Mouse (Mus musculus): ENCODE data around the gene Ptprd. TPM values are rescaled to one million over a fixed set of nuclear protein-coding genes. Genes with fewer than 3 reads are reported as not detected.
A peak's percentile ranks its signal among the peaks of the same experiment; 100 is the strongest.

Gene Ptprd
- polyA plus RNA-seq, 1 experiment from 2014 or later = 96.7 TPM

DNA sequence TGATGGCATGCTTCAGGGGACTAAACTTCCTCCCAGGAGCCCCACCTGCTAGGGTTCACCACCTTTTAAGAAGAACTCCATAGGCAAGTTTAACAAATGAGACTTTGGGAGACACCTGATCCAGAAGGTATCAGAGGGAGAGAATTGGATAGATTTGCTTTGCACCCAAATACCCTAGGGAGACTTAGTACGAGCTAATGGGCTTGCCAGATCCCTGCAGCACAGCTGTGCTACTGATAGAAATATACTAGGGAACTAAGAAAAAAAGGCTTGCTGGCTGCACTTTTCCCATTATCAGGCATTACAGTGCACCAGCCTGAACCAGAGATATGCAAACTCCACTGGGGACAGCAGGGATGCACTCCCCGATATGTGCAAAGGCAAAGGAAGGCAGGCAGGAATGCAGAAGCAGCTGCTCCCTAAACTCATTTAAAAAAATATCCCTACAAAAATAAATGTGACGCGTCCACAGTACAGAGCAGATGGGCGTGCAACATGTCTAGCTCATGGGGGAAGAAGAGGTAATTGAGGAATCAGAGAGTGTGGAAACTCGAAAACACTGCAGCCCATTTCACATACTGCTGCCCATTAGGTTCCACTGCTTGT lies 1831.3 kb downstream of the Ptprd start:
- ATAC-seq (ENCODE audit: low FRiP score) = peak; percentile 79
- H3K27me3 ChIP-seq = no peaks in the 10 kb centered on the region
- no peak overlapping the region for H3K4me3 ChIP-seq
- peak overlapping the region; percentile 60 for H3K27ac ChIP-seq
- H3K36me3 ChIP-seq = no peaks in the 10 kb centered on the region
- H3K4me1 ChIP-seq (replicated peaks) = peaks cover 13% of the 10 kb centered on the region
- 52% methylated on average over 6 of the region's 6 CpGs for WGBS
- H3K9ac ChIP-seq = no peak overlapping the region
- H3K9me3 ChIP-seq = no peaks in the 10 kb centered on the region
- no peak overlapping the region for H3K4me2 ChIP-seq

DNA sequence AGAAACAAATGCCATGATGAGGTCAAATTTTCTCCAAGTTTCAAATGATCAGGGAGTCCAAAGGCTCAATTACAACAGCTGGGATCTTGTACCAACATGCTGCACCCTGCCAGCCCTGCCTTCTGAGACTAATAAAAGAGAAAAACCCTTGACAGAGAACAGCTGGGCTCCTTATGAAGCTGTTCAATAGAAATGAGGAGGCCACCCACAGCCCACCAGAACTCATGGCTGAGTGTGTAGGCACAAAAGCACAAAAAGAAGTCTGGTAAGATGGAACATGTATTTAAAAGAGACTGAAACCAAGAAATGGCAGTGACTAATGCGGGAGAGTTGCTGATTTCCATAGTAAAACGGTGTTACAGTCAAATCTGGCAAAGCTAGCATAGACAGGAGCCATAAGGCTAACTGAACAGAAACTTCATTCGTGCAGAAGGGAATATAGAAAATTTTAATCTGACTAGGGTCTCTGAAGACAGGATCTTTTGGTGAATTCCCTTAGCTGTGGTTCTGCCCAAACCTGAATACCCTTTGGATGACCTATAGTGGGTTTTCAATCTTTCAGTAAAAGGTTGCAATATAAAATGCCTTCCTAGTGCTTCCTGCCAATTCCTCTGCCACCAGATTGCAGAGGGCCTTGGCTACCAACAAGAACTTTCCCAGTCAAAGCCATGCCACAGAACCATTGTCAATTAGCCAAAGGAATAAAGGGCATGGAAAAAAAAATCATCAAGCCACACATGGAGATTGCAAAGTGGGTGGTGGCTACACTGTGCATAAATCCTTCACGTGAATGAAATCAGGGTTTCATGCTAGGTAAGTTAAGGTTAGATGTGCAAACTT lies 1841.5 kb downstream of the Ptprd start:
- Histone ChIP-seq H3K4me2 (no peak overlapping the region), H3K4me3 (no peak overlapping the region), H3K27me3 (no peaks in the 10 kb centered on the region), H3K27ac (no peak overlapping the region; the same call in 1 of the 2 replicates), H3K4me1 (replicated peaks) (peaks cover 39% of the 10 kb centered on the region), H3K9ac (no peak overlapping the region), H3K9me3 (no peaks in the 10 kb centered on the region), H3K36me3 (no peaks in the 10 kb centered on the region)
- ATAC-seq (ENCODE audit: low FRiP score) = no peak
- 38% methylated on average over 4 of the region's 4 CpGs for WGBS

DNA sequence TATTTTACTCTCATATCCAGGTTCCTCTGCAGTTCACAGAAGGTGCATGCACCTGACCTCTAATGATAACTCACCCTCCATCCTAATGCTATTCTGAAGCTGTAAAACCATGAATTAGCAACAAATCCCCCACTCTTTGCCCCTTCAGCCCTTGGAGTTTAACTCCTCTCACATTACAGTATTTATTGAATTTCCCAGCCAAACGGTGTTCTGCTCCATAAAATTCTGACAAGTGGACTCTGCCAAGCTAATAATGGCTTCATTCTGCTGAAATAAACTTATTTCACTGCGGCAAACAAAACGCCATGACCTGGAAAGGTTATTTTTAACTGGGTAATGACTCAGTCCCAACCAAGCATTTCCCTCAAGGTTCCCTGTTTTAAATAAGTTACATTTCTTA lies 1842.7 kb downstream of the Ptprd start:
- WGBS = 58% methylated on average over 3 of the region's 3 CpGs
- no peaks in the 10 kb centered on the region for H3K27me3 ChIP-seq
- H3K27ac ChIP-seq = no peak overlapping the region
- H3K4me3 ChIP-seq = no peak overlapping the region
- H3K9ac ChIP-seq = no peak overlapping the region
- no peaks in the 10 kb centered on the region for H3K36me3 ChIP-seq
- H3K4me2 ChIP-seq = no peak overlapping the region
- peaks cover 39% of the 10 kb centered on the region for H3K4me1 ChIP-seq (replicated peaks)
- no peaks in the 10 kb centered on the region for H3K9me3 ChIP-seq
- no peak for ATAC-seq (ENCODE audit: low FRiP score)

- Histone ChIP-seq H3K4me2 (no peak overlapping the region), H3K9me3 (no peaks in the 10 kb centered on the region), H3K4me3 (no peak overlapping the region), H3K27me3 (no peaks in the 10 kb centered on the region), H3K9ac (no peak overlapping the region), H3K36me3 (no peaks in the 10 kb centered on the region), H3K27ac (no peak overlapping the region), H3K4me1 (replicated peaks) (peaks cover 44% of the 10 kb centered on the region)
- ATAC-seq (ENCODE audit: low FRiP score) = no peak
- 94% methylated on average over 2 of the region's 2 CpGs for WGBS
These were observed 1843.5 kb downstream of the Ptprd start for GRCm38 (mm10) chr4:76368291-76368690.

DNA sequence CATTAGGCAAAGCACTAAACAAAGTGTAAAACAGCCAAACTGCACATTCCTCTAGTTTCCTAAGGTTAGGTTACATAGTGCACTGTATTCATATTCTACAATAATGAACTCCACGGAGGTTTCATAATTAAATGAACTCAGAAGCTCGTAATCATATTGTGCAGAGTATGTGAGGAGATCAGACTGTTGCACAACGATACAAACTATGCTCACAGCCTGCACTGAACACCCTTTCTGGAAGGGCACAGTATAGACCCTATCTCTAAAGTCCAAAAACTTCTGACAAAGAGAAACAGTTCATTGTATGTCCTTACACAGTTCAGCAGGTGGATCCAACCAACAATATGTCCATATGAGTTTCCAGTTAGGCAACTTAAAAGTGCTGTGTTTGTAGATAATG lies 1844.5 kb downstream of the Ptprd start:
- ATAC-seq (ENCODE audit: low FRiP score) = no peak
- Histone ChIP-seq H3K4me2 (no peak overlapping the region), H3K9me3 (no peaks in the 10 kb centered on the region), H3K4me1 (replicated peaks) (peaks cover 46% of the 10 kb centered on the region), H3K4me3 (no peak overlapping the region), H3K36me3 (no peaks in the 10 kb centered on the region), H3K27ac (no peak overlapping the region), H3K27me3 (no peaks in the 10 kb centered on the region), H3K9ac (no peak overlapping the region)
- WGBS = 83% methylated on average over 3 of the region's 3 CpGs

DNA sequence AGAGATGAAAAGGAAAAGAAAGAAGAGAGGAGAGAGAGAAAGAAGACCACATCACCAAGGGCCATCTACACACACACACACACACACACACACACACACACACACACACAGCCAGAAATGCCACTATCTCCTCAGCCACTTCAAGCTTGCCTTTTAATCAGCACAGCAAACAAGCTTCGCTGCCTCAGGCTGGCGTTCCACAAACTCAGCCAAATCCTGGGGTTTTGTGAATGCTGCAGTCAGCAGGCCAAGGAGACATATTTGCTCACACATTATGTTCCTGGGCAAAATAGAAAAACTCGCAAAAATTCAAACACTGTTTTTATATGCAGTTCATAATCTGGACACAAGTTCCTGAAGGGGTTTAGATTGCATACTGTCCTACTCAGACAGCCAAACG lies 1845.9 kb downstream of the Ptprd start:
- no peak overlapping the region for H3K27ac ChIP-seq
- peaks cover 46% of the 10 kb centered on the region for H3K4me1 ChIP-seq (replicated peaks)
- no peak overlapping the region for H3K4me3 ChIP-seq
- no peaks in the 10 kb centered on the region for H3K36me3 ChIP-seq
- no peaks in the 10 kb centered on the region for H3K9me3 ChIP-seq
- ATAC-seq (ENCODE audit: low FRiP score) = no peak
- WGBS = 75% methylated on average over 4 of the region's 4 CpGs
- no peak overlapping the region for H3K9ac ChIP-seq
- H3K27me3 ChIP-seq = no peaks in the 10 kb centered on the region
- no peak overlapping the region for H3K4me2 ChIP-seq

GRCm38 (mm10) chr4:76361546-76361945 lies 1850.2 kb downstream of the Ptprd start:
- Histone ChIP-seq H3K9ac (no peak overlapping the region), H3K4me3 (no peak overlapping the region), H3K4me2 (no peak overlapping the region), H3K27me3 (no peaks in the 10 kb centered on the region), H3K36me3 (no peaks in the 10 kb centered on the region), H3K9me3 (no peaks in the 10 kb centered on the region), H3K27ac (no peak overlapping the region), H3K4me1 (replicated peaks) (peaks cover 18% of the 10 kb centered on the region)
- WGBS = 87% methylated on average over 1 of the region's 1 CpGs
- ATAC-seq (ENCODE audit: low FRiP score) = no peak

- Histone ChIP-seq H3K36me3 (no peaks in the 10 kb centered on the region), H3K27ac (no peak overlapping the region), H3K27me3 (no peaks in the 10 kb centered on the region), H3K4me3 (no peak overlapping the region), H3K9ac (no peak overlapping the region), H3K9me3 (no peaks in the 10 kb centered on the region), H3K4me2 (no peak overlapping the region), H3K4me1 (replicated peaks) (peaks cover 20% of the 10 kb centered on the region)
- WGBS = 89% methylated on average over 2 of the region's 2 CpGs
- no peak for ATAC-seq (ENCODE audit: low FRiP score)
These were observed 1857.6 kb downstream of the Ptprd start for GRCm38 (mm10) chr4:76354167-76354566.

GRCm38 (mm10) chr4:76352468-76352867 lies 1859.3 kb downstream of the Ptprd start:
- H3K4me2 ChIP-seq = no peak overlapping the region
- 77% methylated on average over 1 of the region's 1 CpGs for WGBS
- no peaks in the 10 kb centered on the region for H3K27me3 ChIP-seq
- no peaks in the 10 kb centered on the region for H3K36me3 ChIP-seq
- ATAC-seq (ENCODE audit: low FRiP score) = no peak
- H3K9me3 ChIP-seq = no peaks in the 10 kb centered on the region
- peaks cover 20% of the 10 kb centered on the region for H3K4me1 ChIP-seq (replicated peaks)
- H3K9ac ChIP-seq = no peak overlapping the region
- no peak overlapping the region for H3K4me3 ChIP-seq
- no peak overlapping the region for H3K27ac ChIP-seq

GRCm38 (mm10) chr4:76351201-76351979 lies 1860.4 kb downstream of the Ptprd start:
- no peak for ATAC-seq (ENCODE audit: low FRiP score)
- Histone ChIP-seq H3K9ac (no peak overlapping the region), H3K36me3 (no peaks in the 10 kb centered on the region), H3K4me1 (replicated peaks) (peaks cover 20% of the 10 kb centered on the region), H3K27me3 (no peaks in the 10 kb centered on the region), H3K4me3 (no peak overlapping the region), H3K9me3 (no peaks in the 10 kb centered on the region), H3K27ac (0 out of 2 replicates have a peak overlapping the region, but pooled peaks have one; percentile 23), H3K4me2 (no peak overlapping the region)
- 58% methylated on average over 8 of the region's 8 CpGs for WGBS

GRCm38 (mm10) chr4:76350241-76350962 lies 1861.4 kb downstream of the Ptprd start:
- Histone ChIP-seq H3K9ac (no peak overlapping the region), H3K36me3 (no peaks in the 10 kb centered on the region), H3K27ac (0 out of 2 replicates have a peak overlapping the region, but pooled peaks have one; percentile 18), H3K4me2 (no peak overlapping the region), H3K27me3 (no peaks in the 10 kb centered on the region), H3K4me1 (replicated peaks) (peaks cover 20% of the 10 kb centered on the region), H3K9me3 (no peaks in the 10 kb centered on the region), H3K4me3 (no peak overlapping the region)
- WGBS = 29% methylated on average over 3 of the region's 3 CpGs
- ATAC-seq (ENCODE audit: low FRiP score) = no peak

DNA sequence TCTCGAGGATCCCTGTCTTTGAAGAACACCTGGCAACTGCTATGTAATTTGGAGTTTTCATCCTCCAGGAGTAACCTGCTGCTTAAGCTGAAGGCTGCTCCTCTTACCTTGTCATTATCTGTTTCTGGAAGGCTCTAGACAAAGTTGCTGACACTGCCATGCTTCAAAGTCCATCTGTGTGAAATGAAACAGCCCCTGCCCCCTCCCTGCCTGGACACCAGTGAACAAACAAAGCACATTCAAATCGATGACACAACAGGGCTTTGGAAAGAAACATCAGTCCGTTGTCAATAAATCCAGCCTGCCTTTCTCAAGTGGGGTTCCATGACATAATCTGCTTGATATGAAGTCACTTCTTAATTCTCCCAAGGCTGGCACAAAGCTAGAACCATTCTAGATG lies 1867.7 kb downstream of the Ptprd start:
- Histone ChIP-seq H3K27ac (no peak overlapping the region), H3K9ac (no peak overlapping the region), H3K4me2 (no peak overlapping the region), H3K4me3 (no peak overlapping the region), H3K4me1 (replicated peaks) (no peaks in the 10 kb centered on the region), H3K36me3 (no peaks in the 10 kb centered on the region), H3K27me3 (no peaks in the 10 kb centered on the region), H3K9me3 (no peaks in the 10 kb centered on the region)
- WGBS = 66% methylated on average over 3 of the region's 3 CpGs
- ATAC-seq (ENCODE audit: low FRiP score) = no peak

Measured in hindbrain, embryonic 13.5 days (tissue).